Mouse (Mus musculus) G1E-ER4 (cell line): ENCODE data around the gene Tsen54. TPM values are rescaled to one million over a fixed set of nuclear protein-coding genes. Genes with fewer than 3 reads are reported as not detected.

Experiments used
- GATA1 ChIP-seq: IDR thresholded peaks from one replicate; pipeline ENCODE4 v1.8.0; 2012; ENCODE audit warnings: low read length, inconsistent platforms
- polyA plus RNA-seq: library from polyadenylated mRNA; stranded (reverse); fragments of >175 nt; gene quantifications from 2 replicates; pipeline ENCODE4 v1.2.3, GENCODE M21; 2012

Gene Tsen54
- polyA plus RNA-seq = 50.6 and 63.7 TPM in 2 replicates

DNA sequence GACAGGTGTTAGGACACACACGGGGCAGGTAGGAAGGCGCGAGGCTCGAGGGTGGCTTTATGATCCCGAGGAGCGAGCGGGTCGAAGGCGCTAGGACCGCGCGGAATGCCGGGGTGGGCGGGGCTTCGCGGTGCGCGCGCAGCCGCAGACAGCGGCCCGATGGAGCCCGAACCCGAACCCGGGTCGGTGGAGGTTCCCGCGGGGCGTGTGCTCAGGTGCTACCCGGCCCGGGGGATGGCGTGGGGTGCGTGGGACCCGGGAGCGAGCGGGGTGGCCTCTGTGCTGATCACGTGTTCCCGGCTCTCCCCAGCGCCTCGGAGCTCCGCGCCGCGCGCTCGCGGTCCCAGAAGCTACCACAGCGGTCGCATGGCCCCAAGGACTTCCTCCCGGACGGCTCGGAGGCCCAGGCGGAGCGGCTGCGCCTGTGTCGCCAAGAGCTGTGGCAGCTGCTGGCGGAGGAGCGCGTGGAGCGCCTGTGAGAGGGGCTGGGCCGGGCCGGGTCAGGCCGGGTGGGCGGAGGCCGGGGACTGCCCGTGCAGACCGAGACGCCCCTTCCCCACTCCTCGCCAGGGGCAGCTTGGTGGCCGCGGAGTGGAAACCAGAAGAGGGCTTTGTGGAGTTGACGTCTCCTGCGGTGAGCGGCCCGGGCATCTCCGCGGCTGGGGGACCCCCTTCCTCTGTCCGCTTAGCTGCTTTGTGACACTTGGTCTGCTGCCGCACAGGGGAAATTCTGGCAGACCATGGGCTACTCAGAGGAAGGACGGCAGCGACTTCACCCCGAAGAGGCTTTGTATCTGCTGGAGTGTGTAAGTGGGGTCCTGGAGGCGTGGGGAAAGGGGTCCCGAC, at the start of gene Tsen54:
TSS of gene Tsen54 (plus strand) at position 120 of the 846 bp plus-strand sequence.
- no peak for TF ChIP-seq GATA1

- TF ChIP-seq GATA1 = no peak
Measured at GRCm38 (mm10) chr11:115765103-115765606, 49.4 kb upstream of the Tsen54 start, which contains the start of gene Tmem94. Tmem94 (plus strand) TSS chr11:115765433.

GRCm38 (mm10) chr11:115765607-115766141, 48.9 kb upstream of the Tsen54 start:
- TF ChIP-seq GATA1 = no peak

GRCm38 (mm10) chr11:115766356-115766943, 48.1 kb upstream of the Tsen54 start:
- no peak for TF ChIP-seq GATA1

GRCm38 (mm10) chr11:115766981-115767380, 47.5 kb upstream of the Tsen54 start:
- TF ChIP-seq GATA1 = no peak

- no peak for TF ChIP-seq GATA1
Measured at GRCm38 (mm10) chr11:115768896-115769295, 45.6 kb upstream of the Tsen54 start.

DNA sequence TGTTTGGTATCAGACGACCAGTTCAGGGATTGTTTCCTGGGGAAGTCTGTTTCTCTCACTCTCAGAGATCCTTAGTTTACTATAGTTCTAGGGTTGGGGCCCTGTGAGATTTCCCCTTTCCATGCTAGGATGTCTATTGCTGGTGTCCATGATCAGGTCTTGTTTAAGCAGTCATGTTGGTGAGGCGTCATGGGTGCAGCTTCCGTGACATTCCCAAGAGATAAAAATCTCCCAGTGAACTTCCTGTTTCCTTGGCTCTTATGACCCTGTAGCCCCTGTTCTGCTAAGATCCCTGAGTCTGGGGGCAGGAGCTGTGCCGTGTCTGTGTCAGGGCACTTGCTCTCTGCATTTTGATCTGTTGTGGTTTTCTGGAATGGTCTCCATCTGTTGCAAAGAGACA, 39.9 kb upstream of the Tsen54 start:
- no peak for TF ChIP-seq GATA1

- TF ChIP-seq GATA1 = no peak
Measured at GRCm38 (mm10) chr11:115775821-115776665, 38.5 kb upstream of the Tsen54 start.

GRCm38 (mm10) chr11:115776954-115777353, 37.6 kb upstream of the Tsen54 start:
- no peak for TF ChIP-seq GATA1

GRCm38 (mm10) chr11:115777487-115778335, 36.8 kb upstream of the Tsen54 start:
- no peak for TF ChIP-seq GATA1

- TF ChIP-seq GATA1 = peak; percentile 4
Measured at GRCm38 (mm10) chr11:115779038-115779571, 35.4 kb upstream of the Tsen54 start.

GRCm38 (mm10) chr11:115780141-115781070, 34.1 kb upstream of the Tsen54 start:
- no peak for TF ChIP-seq GATA1

DNA sequence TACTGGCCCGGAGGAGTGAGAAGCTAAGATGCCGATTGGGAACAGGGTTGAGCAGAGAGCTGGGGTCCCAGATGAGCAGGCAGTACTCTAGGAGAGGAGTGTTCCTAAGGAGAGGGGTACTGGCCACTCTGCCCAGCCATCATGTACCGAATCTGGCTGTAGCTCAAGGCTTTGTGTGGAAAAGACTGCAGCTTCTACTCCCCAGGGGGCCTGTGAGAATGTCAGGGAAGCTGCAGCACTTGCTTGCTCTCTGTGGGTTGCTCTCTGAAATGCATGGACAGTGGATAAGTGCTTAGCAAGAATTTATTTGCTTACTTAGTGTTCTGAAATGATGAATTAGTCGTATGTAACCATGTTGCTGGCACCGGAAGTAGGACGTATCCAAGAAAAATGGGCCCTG, 28.1 kb upstream of the Tsen54 start:
- TF ChIP-seq GATA1 = no peak
